Mouse (Mus musculus) cerebellum, postnatal 10 days (tissue): ENCODE measurements around the gene Fstl4.
"Not testable (repeated sequence)": the region's sequence is repeated elsewhere in the genome, so short reads cannot be mapped to it uniquely, and the experiment has no call there.

Experiments used
- DNase-seq, 2 experiments: peaks; one replicate each; pipeline ENCODE4 v3.0.0; 2021; ENCODE audit warnings: mixed read lengths in 2 of 2

Fstl4 gene

GRCm38 (mm10) chr11:53140196-53140595 lies 375.8 kb downstream of the Fstl4 start:
- DNase-seq, result peak; percentile 47 to 48

- peak; percentile 71 to 76 for DNase-seq
Measured at GRCm38 (mm10) chr11:53140722-53141400, 376.4 kb downstream of the Fstl4 start.

- DNase-seq, result no peak
Measured at GRCm38 (mm10) chr11:53143522-53143921, 379.1 kb downstream of the Fstl4 start.

GRCm38 (mm10) chr11:53144506-53144905 lies 380.1 kb downstream of the Fstl4 start:
- no peak for DNase-seq

- peak; percentile 71 to 75 for DNase-seq
Measured at GRCm38 (mm10) chr11:53146290-53146689, 381.9 kb downstream of the Fstl4 start.

- peak; percentile 53 to 71 for DNase-seq
Measured at GRCm38 (mm10) chr11:53156463-53156862, 392.0 kb downstream of the Fstl4 start.

- peak in 1 of 2 experiments; percentile 34 for DNase-seq
Measured at GRCm38 (mm10) chr11:53157621-53158259, 393.3 kb downstream of the Fstl4 start.

GRCm38 (mm10) chr11:53162385-53162784 lies 398.0 kb downstream of the Fstl4 start:
- peak; percentile 45 to 60 for DNase-seq

GRCm38 (mm10) chr11:53166478-53166877 lies 402.0 kb downstream of the Fstl4 start:
- no peak for DNase-seq

GRCm38 (mm10) chr11:53182177-53182852 lies 417.9 kb downstream of the Fstl4 start:
- peak; percentile 37 to 49 for DNase-seq

- peak; percentile 72 to 74 for DNase-seq
Measured at GRCm38 (mm10) chr11:53182858-53183257, 418.4 kb downstream of the Fstl4 start.

- no peak for DNase-seq
Measured at GRCm38 (mm10) chr11:53184046-53184445, 419.6 kb downstream of the Fstl4 start.

- DNase-seq, result no peak
Measured at GRCm38 (mm10) chr11:53184698-53185097, 420.3 kb downstream of the Fstl4 start.

GRCm38 (mm10) chr11:53187427-53188140 lies 423.1 kb downstream of the Fstl4 start:
- peak; percentile 80 to 83 for DNase-seq

GRCm38 (mm10) chr11:53196551-53196950 lies 432.1 kb downstream of the Fstl4 start:
- not testable (repeated sequence) for DNase-seq

GRCm38 (mm10) chr11:53197111-53197510 lies 432.7 kb downstream of the Fstl4 start:
- DNase-seq, result no peak

GRCm38 (mm10) chr11:53202459-53203250 lies 438.2 kb downstream of the Fstl4 start:
- no peak for DNase-seq

- DNase-seq, result no peak
Measured at GRCm38 (mm10) chr11:53210876-53211275, 446.4 kb downstream of the Fstl4 start.

- DNase-seq, result peak; percentile 42 to 47
Measured at GRCm38 (mm10) chr11:53229011-53229410, 464.6 kb downstream of the Fstl4 start.

GRCm38 (mm10) chr11:53231836-53232235 lies 467.4 kb downstream of the Fstl4 start:
- no peak for DNase-seq

GRCm38 (mm10) chr11:53233590-53233989 lies 469.2 kb downstream of the Fstl4 start:
- DNase-seq, result no peak
